Mouse (Mus musculus) midbrain, postnatal 0 days (tissue): ENCODE measurements around the gene Nckap5. TPM values are rescaled to one million over a fixed set of nuclear protein-coding genes. Genes with fewer than 3 reads are reported as not detected.

Experiments used
- ATAC-seq: fragments of 200-750 bp; cut with Nextera tagmentation; 2 replicates; pipeline ENCODE4 v1.8.0; 2017; ENCODE audit warnings: moderate number of reproducible peaks, mild to moderate bottlenecking, moderate TSS enrichment, moderate library complexity; ENCODE audit not compliant: low FRiP score
- DNase-seq: peaks from one replicate; pipeline ENCODE4 v3.0.0-alpha.2; 2015; ENCODE audit warnings: low spot score
- H3K27ac ChIP-seq: fragments of 300-500 bp; sonication (generic); 2 replicates; pipeline ENCODE4 v1.5.1; 2014; ENCODE audit warnings: low read depth, mild to moderate bottlenecking, low read length, mixed read lengths
- H3K27me3 ChIP-seq: fragments of 300-500 bp; sonication (generic); 2 replicates; pipeline ENCODE4 v1.6.1; 2014; ENCODE audit warnings: low read length, control low read depth, mixed read lengths; ENCODE audit not compliant: insufficient read depth
- H3K36me3 ChIP-seq: fragments of 300-500 bp; sonication (generic); 2 replicates; pipeline ENCODE4 v1.6.1; 2014; ENCODE audit warnings: low read length, control low read depth, mixed read lengths; ENCODE audit not compliant: insufficient read depth
- H3K4me1 ChIP-seq: fragments of 300-500 bp; sonication (generic); 2 replicates; pipeline ENCODE4 v1.6.1; 2014; ENCODE audit warnings: mild to moderate bottlenecking, control low read depth, antibody characterized with exemption, low read length, mixed read lengths; ENCODE audit not compliant: insufficient read depth
- H3K4me2 ChIP-seq: fragments of 300-500 bp; sonication (generic); 2 replicates; pipeline ENCODE4 v1.6.1; 2014; ENCODE audit warnings: low read depth, mild to moderate bottlenecking, low read length, mixed read lengths; ENCODE audit not compliant: poor library complexity, severe bottlenecking
- H3K4me3 ChIP-seq: fragments of 300-500 bp; sonication (generic); 2 replicates; pipeline ENCODE4 v1.5.1; 2014; ENCODE audit warnings: low read depth, mild to moderate bottlenecking, low read length, moderate library complexity
- H3K9ac ChIP-seq: fragments of 300-500 bp; sonication (generic); replicated peaks from 2 replicates; pipeline ENCODE4 v1.6.1; 2014; ENCODE audit warnings: mild to moderate bottlenecking, low read length, moderate library complexity, mixed read lengths; ENCODE audit not compliant: poor library complexity, severe bottlenecking
- H3K9me3 ChIP-seq: fragments of 300-500 bp; sonication (generic); 2 replicates; pipeline ENCODE4 v1.6.1; 2016; ENCODE audit warnings: low read length, control low read depth
- CTCF ChIP-seq: IDR thresholded peaks from 2 replicates; pipeline ENCODE4 v1.5.1; 2016; ENCODE audit warnings: antibody characterized with exemption, mild to moderate bottlenecking
- WGBS: fragments of 180-500 bp; shearing (Covaris S2); extraction: QIAGEN DNeasy Blood & Tissue Kit; methylation state at CpG from one replicate; pipeline ENCODE4 v1.1.7; 2014; 5-methylcytosine and 5-hydroxymethylcytosine counted together
- polyA plus RNA-seq: library from polyadenylated mRNA; unstranded; fragments of >200 nt; fragmentation: Nextera tagmentation; extraction: Ambion mirVana; gene quantifications from 2 replicates; pipeline ENCODE4 v1.2.1, GENCODE M21; 2015
- total RNA-seq: library from RNA; depleted of rRNA; stranded (reverse); fragments of >200 nt; gene quantifications from 2 replicates; pipeline ENCODE4 v1.2.3, GENCODE M21; 2014

The Nckap5 gene
- total and polyA plus RNA-seq, 2 experiments from 2014 or later = 6.3 to 8.7 TPM

DNA sequence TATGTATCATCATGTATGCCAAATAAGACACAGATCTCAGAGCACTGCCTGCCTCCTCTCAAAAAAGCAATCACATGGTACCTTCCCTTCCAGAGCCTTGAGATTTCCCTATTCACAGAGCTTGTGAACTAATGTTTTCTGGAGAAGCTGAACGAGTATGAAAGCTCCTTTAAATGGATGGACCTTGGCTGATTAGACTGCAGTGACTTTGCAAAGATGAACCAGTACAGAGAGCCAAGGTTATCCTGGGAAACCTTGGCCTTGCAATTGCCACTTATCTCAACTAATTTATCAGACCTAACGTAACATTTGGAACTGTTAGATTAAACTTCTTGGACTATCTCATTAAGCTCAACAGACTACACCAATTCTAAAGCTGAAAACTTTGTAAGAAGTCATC is 296.6 kb downstream of the Nckap5 start:
- WGBS = 84% methylated on average over 2 of the region's 2 CpGs
- ATAC-seq (no peak), DNase-seq (no peak)
- H3K4me1 ChIP-seq = no peaks in the 10 kb centered on the region
- no peak overlapping the region for H3K9ac ChIP-seq
- no peaks in the 10 kb centered on the region for H3K36me3 ChIP-seq
- H3K4me3 ChIP-seq = no peak overlapping the region
- H3K27ac ChIP-seq = no peak overlapping the region
- H3K4me2 ChIP-seq = no peak overlapping the region
- H3K9me3 ChIP-seq = no peaks in the 10 kb centered on the region
- no peak for TF ChIP-seq CTCF
- no peaks in the 10 kb centered on the region for H3K27me3 ChIP-seq

GRCm38 (mm10) chr1:126528043-126528598 is 302.5 kb downstream of the Nckap5 start:
- DNase-seq = peak; percentile 62
- H3K4me2 ChIP-seq = no peak overlapping the region
- TF ChIP-seq CTCF = no peak
- no peak overlapping the region for H3K4me3 ChIP-seq
- H3K27ac ChIP-seq = no peak overlapping the region
- 75% methylated on average over 7 of the region's 7 CpGs for WGBS
- ATAC-seq = no peak
- no peaks in the 10 kb centered on the region for H3K4me1 ChIP-seq
- no peaks in the 10 kb centered on the region for H3K9me3 ChIP-seq
- H3K27me3 ChIP-seq = no peaks in the 10 kb centered on the region
- no peaks in the 10 kb centered on the region for H3K36me3 ChIP-seq
- H3K9ac ChIP-seq = no peak overlapping the region

- Histone ChIP-seq H3K4me1 (no peaks in the 10 kb centered on the region), H3K36me3 (no peaks in the 10 kb centered on the region), H3K9ac (no peak overlapping the region), H3K27ac (no peak overlapping the region), H3K27me3 (no peaks in the 10 kb centered on the region), H3K9me3 (no peaks in the 10 kb centered on the region), H3K4me2 (no peak overlapping the region), H3K4me3 (no peak overlapping the region)
- no peak for TF ChIP-seq CTCF
- ATAC-seq (no peak), DNase-seq (peak; percentile 32)
- 79% methylated on average over 3 of the region's 3 CpGs for WGBS
Observed at GRCm38 (mm10) chr1:126518067-126518466, 312.5 kb downstream of the Nckap5 start.

GRCm38 (mm10) chr1:126517427-126517826 is 313.2 kb downstream of the Nckap5 start:
- no peaks in the 10 kb centered on the region for H3K4me1 ChIP-seq
- TF ChIP-seq CTCF = no peak
- H3K27ac ChIP-seq = no peak overlapping the region
- DNase-seq (no peak), ATAC-seq (no peak)
- H3K36me3 ChIP-seq = no peaks in the 10 kb centered on the region
- no peak overlapping the region for H3K4me2 ChIP-seq
- WGBS = 80% methylated on average over 1 of the region's 1 CpGs
- H3K27me3 ChIP-seq = no peaks in the 10 kb centered on the region
- no peaks in the 10 kb centered on the region for H3K9me3 ChIP-seq
- H3K4me3 ChIP-seq = no peak overlapping the region
- H3K9ac ChIP-seq = no peak overlapping the region

- no peak for TF ChIP-seq CTCF
- H3K4me3 ChIP-seq = no peak overlapping the region
- ATAC-seq (no peak), DNase-seq (no peak)
- H3K4me2 ChIP-seq = no peak overlapping the region
- H3K9me3 ChIP-seq = no peaks in the 10 kb centered on the region
- H3K9ac ChIP-seq = no peak overlapping the region
- H3K27me3 ChIP-seq = no peaks in the 10 kb centered on the region
- WGBS = 69% methylated on average over 3 of the region's 3 CpGs
- no peak overlapping the region for H3K27ac ChIP-seq
- no peaks in the 10 kb centered on the region for H3K4me1 ChIP-seq
- no peaks in the 10 kb centered on the region for H3K36me3 ChIP-seq
Observed at GRCm38 (mm10) chr1:126515054-126515756, 315.4 kb downstream of the Nckap5 start.

DNA sequence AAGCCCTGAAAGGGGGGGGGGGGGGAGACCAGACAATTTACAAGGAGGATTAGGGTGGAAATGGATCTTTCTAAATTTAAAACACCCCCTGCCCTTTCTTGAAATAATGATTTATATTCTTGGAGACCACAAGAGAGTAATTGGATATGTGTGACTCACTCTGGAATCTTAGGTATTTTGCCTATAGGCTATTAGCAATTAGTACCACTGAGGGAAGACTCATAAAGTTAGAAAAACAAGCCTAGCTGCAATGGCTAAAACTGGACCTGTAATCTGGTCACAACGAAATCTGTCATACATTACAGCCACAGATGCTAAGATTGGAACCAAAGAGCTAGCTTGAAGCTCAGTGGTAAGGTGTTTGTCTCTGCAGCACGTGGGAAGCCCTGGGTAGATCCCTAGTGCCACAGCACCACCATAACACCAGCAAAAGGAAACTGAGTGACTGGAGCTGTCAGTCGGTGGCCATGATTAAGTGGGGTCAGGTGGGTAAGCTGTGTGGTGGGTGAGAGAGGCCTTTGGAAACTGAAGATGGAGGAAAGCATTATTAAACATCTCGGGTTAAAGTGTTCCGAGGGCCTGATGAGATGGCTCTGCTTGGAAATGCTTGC is 318.7 kb downstream of the Nckap5 start:
- Histone ChIP-seq H3K4me2 (no peak overlapping the region), H3K4me3 (no peak overlapping the region), H3K27me3 (no peaks in the 10 kb centered on the region), H3K27ac (no peak overlapping the region), H3K9me3 (no peaks in the 10 kb centered on the region), H3K9ac (no peak overlapping the region), H3K4me1 (no peaks in the 10 kb centered on the region), H3K36me3 (no peaks in the 10 kb centered on the region)
- WGBS = 90% methylated on average over 5 of the region's 5 CpGs
- DNase-seq (no peak), ATAC-seq (no peak)
- no peak for TF ChIP-seq CTCF
